Mouse (Mus musculus): ENCODE measurements around the gene Acvr2b. TPM values are rescaled to one million over a fixed set of nuclear protein-coding genes. Genes with fewer than 3 reads are reported as not detected.

Acvr2b gene
- total RNA-seq, 2 experiments from 2014 or later: 5.5 to 6.6 TPM

GRCm38 (mm10) chr9:119408898-119409664, 7.2 kb downstream of the Acvr2b start:
- DNase-seq: no peak

- no peak for DNase-seq
These were observed 7.9 kb downstream of the Acvr2b start for GRCm38 (mm10) chr9:119409864-119410263.

GRCm38 (mm10) chr9:119418025-119418424, 16.1 kb downstream of the Acvr2b start:
- DNase-seq: no peak

- no peak for DNase-seq
These were observed 18.0 kb downstream of the Acvr2b start for GRCm38 (mm10) chr9:119419852-119420438.

GRCm38 (mm10) chr9:119425217-119425975, 23.5 kb downstream of the Acvr2b start:
- peak; percentile 31 to 59 for DNase-seq

GRCm38 (mm10) chr9:119425976-119426415, 24.1 kb downstream of the Acvr2b start:
- no peak for DNase-seq

GRCm38 (mm10) chr9:119426483-119426882, 24.6 kb downstream of the Acvr2b start:
- no peak for DNase-seq

- DNase-seq: peak; percentile 82 to 88
These were observed 28.4 kb downstream of the Acvr2b start for GRCm38 (mm10) chr9:119430311-119430710.

- DNase-seq: no peak
These were observed 33.9 kb downstream of the Acvr2b start for GRCm38 (mm10) chr9:119435855-119436254.

- no peak for DNase-seq
These were observed 36.1 kb downstream of the Acvr2b start for GRCm38 (mm10) chr9:119438065-119438464.

GRCm38 (mm10) chr9:119438498-119439000, 36.6 kb downstream of the Acvr2b start:
- DNase-seq: no peak

- DNase-seq: peak; percentile 99
These were observed 43.0 kb downstream of the Acvr2b start, which contains the start of gene Exog for GRCm38 (mm10) chr9:119444738-119445429. Exog (plus strand) TSS chr9:119444943.

GRCm38 (mm10) chr9:119445737-119446136, 43.8 kb downstream of the Acvr2b start:
- DNase-seq: no peak

- no peak for DNase-seq
These were observed 54.0 kb downstream of the Acvr2b start for GRCm38 (mm10) chr9:119455967-119456366.

GRCm38 (mm10) chr9:119457122-119457521, 55.2 kb downstream of the Acvr2b start:
- DNase-seq: no peak

- peak; percentile 61 to 66 for DNase-seq
These were observed 58.5 kb downstream of the Acvr2b start for GRCm38 (mm10) chr9:119460410-119460809.

- no peak for DNase-seq
These were observed 63.1 kb downstream of the Acvr2b start for GRCm38 (mm10) chr9:119465056-119465455.

GRCm38 (mm10) chr9:119465595-119465994, 63.7 kb downstream of the Acvr2b start:
- DNase-seq: peak; percentile 50 to 52

GRCm38 (mm10) chr9:119469691-119470353, 67.9 kb downstream of the Acvr2b start:
- DNase-seq: no peak

GRCm38 (mm10) chr9:119472412-119472918, 70.5 kb downstream of the Acvr2b start:
- DNase-seq: no peak

GRCm38 (mm10) chr9:119473011-119473410, 71.1 kb downstream of the Acvr2b start:
- peak in 1 of 2 experiments; percentile 17 for DNase-seq

All from adrenal gland, postnatal 36 days (tissue).